Mouse (Mus musculus) embryo, embryonic 10.5 days (tissue): ENCODE measurements at regions not wholly inside any gene's neighbourhood (a gene's known extent, or its start where the extent isn't known, plus 50 kb on each side); places are given as distances from the start of the nearest gene placed in this dataset.

Source experiments
- DNase-seq: peaks from one replicate; pipeline ENCODE4 v3.0.0-alpha.2; 2015; ENCODE audit warnings: low spot score

DNA sequence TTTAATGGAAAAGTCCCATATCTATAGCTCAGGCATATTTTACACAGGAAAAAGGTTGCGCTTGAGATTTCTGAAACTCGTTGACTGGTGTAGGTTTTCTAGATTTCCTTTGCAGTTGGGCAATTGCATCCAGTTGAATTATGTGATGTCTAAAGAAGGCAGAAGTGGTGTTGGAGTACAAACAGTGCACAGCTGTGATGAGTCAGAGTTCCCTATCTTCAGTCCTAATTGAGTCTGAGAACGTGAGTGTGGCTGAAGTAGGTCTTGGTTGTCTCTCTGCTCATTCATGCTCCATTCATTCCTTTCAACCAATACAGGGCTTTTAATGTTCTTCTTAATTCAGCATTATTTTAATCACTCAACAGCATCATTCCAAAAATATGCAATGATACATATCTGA is 142.9 kb upstream of the Dpyd start:
- no peak for DNase-seq

DNA sequence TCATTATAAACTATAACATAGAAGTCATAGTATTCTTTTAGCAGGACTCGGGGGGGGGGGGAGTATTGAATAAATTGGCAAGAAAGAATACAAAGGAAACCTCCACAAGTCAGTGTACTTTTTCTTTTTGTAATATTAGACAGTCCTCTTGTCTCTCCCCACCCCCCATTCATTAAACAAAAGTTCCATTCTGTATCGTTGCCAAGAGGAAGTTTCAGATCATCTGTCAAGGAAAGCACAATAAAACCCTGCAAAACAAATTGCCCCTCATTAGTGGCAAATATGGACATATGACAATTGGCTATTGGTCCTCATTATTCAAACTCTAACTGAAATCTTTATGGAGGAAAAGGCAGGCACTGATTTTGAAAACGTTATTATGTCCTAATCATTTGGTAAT is 140.2 kb upstream of the Dpyd start:
- DNase-seq = no peak

DNA sequence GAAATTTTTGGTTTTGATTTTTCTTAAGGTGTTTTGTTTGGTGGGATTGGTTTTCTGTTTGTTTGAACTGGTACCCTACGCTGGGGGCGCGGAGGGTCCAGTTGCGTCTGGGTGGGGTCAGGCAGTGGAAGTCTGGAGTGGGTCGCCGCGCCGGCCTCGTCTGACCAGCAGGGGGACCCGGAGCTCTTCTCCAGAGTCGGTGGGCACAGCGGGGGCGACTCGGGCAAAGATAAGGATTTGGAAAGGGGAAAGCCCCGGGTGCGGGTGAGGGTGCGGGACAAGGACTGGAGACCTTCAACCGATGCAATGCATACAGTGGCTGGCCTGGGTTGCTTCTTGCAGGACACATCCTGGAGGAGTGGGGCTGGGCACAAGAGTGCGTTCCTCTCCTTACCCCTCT is 136.2 kb upstream of the Dpyd start:
- DNase-seq = peak; percentile 70

DNA sequence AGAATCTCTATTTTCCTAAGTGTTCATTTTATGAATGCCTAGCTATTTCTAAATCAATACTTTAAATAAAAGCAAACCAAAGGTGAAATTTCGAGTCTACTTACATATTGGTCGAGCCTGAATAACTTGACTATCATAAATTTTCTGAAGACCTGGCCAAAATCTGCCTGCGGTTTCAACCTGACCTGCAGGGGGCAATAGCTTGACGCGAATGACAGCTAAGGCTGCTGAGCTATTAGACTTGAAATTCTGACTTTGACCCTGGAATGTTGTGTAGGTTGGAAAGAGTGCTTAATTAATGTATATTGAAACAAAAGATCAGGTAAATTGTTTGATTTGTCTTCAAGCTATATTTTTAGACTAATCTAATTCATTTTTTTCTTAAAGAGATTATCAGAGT is 133.4 kb upstream of the Dpyd start:
- DNase-seq = peak; percentile 84

DNA sequence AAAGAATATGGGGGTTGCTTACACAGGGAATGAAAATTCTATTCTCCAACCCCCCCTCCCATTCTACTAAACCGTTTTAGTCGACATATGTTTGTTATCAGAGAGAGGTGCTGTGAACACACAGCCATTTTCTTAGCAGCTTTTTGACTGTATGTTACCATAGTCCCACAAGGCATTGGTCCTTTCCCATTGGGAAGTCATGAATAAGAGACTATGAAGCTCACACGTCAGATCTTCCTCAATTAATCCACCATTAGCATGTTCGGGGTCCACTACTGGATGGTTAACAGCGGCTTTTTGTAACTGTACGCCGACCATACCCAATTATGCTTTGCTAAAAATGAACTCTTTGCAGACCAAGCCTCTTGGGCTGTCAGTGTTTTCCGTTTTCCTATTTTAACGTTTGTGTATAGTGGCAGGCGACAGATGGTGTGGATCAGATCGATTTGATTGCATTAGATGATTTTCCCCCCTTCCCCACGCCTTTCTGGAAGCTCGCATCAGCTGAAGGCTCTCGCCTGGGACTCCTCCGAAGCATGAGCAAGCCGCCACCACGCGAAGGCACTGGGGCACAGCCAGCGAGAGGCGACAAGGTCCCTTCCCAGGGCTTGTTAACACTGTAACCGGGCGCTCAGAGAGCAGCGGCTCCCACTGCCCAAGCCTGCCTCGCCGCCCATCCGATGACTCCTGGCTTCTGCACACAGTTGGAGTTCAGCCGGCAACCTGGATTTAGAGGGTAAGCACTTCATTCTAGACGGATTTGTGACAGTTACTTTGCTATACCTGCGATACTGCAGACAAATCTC is 131.9 kb upstream of the Dpyd start:
- peak; percentile 68 for DNase-seq

DNA sequence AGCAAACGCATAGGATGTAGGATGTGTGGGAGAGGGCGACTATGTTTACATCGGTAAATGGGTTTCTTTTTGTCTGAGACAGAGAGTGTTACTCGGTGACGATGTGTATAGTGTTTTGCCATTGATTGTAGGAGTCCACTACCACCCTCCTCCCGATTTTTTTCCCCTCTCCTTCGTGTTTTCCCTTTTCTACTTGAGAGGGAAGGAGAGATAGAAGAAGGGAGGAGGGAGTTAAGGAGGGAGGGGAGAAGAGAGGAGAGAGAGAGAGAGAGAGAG is 131.4 kb upstream of the Dpyd start:
- no peak for DNase-seq

DNA sequence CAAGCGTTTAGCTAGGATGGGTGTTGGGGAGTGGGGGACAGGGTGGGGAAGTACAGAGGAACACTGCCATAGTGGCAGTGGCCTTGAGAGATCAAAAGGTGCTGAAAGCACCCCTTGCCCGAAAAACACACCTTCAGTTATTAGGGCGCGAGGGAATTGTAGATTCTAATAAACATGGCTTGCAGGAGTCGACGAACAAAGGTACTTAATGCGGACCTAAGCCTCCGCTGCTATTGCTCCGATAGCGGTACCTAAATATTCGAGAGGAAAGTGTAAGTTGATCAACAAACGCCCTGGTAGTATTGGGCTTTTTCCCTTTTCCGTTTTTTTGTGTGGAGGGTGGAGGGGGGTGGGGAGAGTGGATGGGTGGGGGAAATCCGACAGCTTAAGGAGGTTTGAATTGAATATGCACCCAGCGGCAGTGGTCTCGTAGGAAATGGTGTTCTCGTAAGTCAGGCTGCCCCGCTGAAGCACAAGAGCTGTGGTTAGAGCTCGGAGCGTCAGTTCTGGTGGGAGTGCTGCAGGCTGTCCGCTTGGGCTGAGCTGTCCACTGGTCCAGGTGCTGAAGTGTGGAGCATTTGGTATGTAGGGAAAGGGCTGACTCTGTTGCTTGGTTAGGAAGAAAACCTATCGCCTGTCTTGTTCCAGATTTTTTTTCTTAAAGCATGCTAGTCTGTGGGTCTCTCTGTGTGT is 130.8 kb upstream of the Dpyd start:
- DNase-seq = peak; percentile 93

DNA sequence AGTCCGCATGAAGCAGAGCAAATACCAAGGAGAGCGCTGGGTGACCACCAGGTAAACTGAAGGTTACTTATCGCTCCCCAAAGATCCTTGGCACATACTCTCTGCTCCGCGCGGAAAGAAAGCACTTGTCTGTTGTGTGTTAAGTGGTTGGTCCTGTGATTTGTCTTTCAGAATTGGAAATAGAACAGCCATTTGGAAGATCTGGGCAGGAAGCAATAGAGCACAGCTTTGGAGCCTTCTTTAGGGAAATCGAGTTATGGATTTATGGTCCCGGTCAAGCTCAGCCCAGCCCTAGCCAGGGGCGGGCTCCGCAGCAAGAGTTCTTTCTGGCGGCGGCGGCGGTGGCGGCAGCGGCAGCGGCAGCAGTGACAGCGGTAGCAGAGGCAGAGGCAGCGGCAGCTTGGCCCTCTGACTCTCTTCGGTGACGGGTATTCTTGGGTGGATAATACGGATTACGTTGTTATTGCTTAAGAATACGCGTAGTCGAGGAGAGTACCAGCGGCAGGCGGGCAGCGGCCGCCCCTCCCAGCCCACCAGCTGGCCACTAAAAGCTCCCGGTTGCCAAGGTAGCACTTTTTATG is 128.4 kb upstream of the Dpyd start:
- peak; percentile 60 for DNase-seq

DNA sequence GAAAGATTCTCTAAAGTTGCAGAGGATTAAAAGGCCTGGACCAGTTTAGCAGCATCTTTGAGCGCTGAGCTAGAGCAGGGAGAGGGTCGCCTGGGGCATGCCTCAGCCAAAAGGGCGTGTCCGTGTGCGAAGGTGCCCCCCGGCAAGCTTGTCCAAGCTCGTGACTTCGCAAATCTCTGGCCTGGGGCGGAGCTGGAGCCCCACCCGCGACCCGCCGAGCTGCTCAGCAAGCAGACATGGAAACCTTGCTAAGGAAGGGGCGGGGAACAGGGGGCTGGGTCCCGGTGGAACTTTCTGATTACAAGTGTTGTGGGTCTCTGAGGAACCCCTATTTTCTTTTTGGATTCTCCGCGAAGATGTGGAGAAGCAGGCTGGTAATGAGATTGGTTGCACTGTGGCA is 127.6 kb upstream of the Dpyd start:
- peak; percentile 41 for DNase-seq

DNA sequence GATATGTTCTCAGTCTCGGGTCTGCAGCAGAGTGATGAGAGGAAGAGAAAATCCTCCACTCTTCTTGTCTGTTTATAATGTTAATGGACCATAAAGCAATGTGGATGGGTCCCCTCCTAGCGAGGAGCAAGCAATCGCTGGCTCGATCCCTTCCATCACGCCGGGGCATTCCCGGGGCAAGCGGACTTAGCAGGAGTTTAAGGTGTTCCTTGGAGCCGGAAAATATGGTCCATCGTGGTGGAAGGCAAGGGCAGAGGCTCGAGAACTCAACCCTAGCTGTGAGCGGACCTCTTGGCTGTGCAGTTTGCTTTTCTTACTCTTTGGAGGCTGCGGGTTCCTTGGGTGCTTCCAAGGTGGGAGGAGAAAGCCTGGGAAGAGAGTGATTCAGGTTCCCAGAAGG is 127.1 kb upstream of the Dpyd start:
- DNase-seq = no peak

DNA sequence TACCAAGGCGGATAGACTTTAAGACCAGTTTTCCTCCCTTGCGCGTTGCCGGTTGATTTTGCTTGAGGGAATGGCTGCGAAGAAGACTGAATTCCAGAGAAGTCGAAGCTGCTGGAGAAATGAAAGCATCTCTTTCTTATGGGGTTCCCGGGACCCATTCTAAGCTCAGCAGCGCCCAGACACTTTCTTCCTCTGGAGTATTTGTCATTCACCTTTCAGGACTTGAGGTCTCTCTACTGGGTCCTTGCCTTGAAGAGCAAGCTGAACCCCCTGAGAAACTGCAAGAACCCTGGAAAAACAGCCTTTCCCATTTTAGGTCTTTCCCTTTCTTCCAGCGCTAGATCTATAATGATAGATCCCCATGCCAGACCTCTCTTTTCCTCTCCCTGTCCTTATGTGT is 126.7 kb upstream of the Dpyd start:
- DNase-seq = no peak

DNA sequence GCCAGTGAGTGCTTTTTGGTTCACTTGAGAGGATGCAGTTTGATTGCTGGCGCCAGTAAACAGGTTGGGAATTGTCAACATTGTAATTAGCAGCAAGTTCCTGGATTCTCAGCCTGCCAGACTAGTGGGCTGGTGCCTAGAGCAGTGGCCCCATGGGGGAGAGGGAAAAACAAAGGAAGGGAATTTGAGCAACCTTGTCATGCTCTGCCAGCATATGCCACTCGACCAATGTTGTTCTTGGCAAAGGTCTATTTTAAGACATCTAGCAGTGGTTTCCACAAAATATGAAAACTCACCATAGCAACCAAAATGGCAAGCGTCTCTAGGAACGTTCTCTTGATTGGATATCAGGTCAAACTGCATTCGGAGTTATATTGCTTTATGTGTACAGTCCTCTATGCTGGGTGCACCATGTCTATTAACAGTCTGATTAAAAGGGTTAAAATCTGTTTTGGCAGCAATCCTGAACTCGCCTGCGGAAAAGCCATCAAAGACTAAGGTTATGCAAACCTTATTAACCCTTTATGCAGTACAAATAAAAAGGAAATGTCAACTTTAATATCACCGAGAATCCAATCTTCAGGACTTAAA is 118.1 kb upstream of the Dpyd start:
- no peak for DNase-seq

DNA sequence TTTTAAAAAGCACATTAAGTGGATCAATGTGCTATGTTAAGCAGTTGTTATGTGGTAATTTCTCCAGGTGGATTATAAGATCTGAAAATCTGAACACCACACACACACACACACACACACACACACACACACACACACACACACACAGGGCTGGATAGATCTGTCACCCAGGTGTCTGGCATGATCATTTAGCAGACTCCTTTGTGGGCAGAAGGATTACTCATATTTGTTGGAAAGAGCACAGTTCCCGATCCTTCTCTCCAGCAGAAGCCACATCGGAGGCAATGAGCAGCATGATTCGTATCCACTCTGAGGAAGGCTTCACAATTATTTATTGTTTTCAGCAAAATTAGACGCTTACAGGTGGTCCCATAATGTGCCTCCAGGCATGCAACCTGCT is 116.6 kb upstream of the Dpyd start:
- no peak for DNase-seq

DNA sequence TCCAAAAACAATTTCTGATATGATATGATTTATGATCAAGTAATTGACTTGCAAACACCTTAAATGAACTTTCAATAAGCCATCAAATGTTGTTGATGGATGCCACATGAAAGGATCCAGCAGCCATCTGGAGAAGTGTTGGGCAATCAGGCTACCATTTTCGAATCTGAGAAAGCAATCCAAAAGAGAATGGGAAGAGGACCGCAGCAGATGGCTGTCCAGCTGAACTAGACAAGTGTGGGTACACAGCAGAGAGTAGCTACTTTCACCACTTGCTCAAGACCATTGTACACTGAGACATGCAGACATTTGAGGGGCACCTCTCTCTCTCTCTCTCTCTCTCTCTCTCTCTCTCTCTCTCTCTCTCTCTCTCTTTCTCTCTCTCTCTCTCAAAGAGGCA is 102.3 kb upstream of the Dpyd start:
- DNase-seq = no peak

DNA sequence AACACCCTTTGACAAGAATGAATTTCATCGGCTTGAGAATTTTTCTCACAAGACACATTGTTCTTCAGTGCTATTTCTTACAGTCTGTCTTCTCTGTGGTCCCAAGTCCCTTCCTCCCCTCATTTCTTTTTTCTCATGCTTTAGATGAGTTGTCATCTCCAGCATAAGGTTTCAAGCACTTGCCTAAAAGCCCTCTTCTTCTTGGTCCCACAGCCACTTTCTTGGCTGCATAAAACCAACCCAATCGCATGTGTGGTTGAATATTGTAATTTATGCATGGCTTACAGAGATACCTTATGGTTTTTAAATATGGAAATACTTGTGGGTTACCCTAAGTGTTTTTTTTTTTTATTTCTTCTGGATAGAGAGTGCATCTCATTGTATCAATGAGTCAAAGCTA is 96.3 kb upstream of the Dpyd start:
- no peak for DNase-seq

DNA sequence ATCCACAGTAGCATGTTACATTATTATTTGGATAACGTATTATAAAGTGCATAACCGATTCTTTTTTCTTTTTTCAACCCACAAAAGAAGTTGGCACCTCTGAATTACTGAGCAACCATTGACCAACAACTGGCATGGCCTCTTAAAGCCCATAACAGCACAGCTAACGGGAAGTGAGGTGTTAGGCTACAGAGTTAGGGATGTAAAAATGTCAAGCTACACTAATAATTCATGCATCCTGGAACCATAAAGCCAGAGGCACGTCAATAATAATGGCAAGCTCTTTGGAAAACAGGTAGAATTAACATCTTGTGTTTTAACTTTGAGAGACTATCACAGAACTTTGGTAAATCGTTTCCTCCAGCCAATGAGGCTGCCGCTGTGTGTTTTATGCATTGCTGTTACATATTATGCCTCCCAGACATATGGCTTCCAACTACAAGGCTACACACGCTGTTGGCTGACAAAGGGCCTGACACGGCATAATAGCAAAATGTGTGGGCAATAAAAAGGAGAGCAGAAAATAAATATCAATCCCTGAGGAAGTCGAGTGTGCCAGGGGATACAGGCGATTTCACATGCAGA is 89.6 kb upstream of the Dpyd start:
- peak; percentile 10 for DNase-seq

DNA sequence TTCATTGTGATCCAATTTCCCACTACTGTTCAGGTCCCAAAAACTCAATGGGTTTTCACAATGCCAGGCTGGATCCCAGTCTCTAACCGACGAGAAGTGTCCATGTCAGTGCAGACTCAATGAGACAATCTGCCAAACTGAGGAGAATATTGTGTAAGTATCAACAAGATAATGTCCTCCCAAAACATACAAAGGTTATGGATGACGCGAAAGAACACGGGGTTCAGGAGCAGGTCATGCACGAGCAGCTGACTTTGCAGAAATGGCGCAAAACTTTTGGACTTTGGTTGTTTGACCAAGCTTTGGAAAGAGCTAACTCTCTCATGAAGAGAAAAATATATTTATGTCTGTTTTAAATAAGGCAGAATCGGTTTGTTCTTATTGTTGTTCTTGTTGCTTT is 83.9 kb upstream of the Dpyd start:
- DNase-seq = no peak

DNA sequence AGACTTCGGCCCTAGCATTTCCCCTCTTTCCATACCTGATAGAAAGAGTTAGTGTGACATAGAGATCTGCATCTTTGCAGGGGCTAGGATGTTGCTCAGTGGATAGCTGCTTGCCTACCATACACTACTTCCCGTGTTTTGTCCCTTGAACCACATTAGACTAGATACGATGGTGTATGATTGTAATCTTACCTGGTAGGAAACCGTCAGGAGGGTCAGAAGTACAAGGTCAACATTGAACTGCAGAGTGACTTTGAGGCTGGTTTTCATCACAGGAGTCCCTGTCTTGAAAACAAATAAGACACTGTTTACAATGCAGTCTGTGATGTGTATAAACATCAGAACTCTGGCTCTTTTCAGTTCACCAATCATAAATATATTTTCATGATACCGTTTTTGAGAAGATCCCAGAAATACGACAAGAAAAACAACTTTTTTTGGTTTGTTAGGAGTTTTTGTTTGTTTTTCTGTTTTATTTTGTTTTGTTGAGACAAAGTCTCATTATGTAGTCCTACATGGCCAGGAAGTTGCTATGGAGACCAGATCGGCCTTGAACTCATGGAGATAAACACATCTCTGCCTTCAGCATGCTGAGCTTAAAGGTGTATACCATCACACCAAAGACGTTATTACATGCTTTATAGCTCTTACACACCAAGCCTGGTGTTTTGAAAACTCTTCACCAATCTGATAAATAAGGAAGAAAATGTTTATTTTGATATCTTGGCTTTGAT is 81.2 kb upstream of the Dpyd start:
- DNase-seq = no peak

DNA sequence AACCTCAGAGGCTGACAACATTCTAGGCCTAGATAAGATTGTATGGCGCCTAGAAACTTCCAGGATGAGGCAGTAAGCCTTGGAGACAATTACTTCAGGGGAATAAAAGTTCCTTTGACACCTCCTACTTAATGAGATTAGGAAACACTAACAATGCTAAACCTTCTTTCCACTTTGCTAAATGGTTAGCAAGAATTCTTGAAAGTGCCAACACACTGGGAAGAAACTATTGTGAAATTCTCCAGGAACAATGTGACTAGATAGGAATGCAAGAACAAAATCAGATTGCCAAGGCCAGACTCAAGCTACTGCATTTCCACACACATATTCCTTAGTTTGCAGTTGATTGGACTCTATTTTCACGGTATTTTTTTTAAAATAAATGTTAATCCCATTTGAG is 76.0 kb upstream of the Dpyd start:
- no peak for DNase-seq

DNA sequence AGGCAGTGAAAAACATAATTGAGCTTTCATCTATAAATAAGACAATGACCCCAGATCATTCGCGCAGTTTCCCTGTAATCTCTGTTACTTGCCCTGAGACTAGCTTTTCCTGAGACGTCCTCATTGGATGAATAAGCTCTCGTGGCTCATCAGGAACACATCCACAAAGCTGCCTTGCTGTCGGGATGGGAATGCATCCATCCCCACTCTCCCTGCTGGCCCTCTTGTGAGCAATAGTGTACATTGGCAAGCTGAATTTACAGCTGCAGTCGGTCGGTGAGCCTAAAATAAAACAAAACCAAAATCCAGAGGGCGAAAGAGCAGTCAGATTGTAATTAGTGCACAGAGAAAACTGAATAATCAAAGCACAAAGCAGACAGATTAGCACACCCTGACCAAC is 74.5 kb upstream of the Dpyd start:
- DNase-seq = no peak

DNA sequence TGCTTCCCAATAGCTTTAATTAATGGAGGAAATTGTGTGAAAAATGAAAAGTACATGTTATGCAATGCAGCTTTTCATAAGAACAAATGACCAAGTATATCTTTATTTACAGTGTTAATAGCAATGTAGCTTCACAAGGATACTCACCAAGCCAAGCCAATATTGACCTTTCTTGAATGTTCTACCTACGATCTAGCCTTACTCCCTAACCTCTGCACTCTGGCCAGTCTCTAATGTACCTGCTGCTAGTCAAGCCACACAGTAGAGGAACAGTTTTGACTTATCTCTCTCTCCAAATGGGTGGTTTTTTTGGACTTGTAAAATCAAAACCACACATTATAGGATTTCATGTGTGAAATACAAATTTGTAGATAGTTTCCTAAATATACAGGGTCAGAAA is 70.8 kb upstream of the Dpyd start:
- no peak for DNase-seq

DNA sequence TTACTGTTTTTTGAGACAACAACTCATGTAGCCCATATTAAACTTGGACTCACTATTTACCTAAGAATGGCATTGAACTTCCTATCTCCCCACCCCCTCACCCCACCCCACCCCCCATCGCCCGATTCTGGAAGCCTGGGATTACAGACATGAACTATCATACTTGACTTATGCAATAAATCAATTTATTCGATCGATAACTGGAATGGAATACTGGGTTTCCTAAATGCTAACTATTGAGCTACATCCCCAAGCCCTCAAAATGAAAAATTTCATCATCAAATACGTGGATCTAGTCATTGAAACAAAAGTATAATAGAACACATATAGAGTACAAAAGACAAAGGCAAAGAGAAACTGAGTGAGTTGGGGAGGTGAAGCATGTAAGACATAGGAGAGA is 70.1 kb upstream of the Dpyd start:
- DNase-seq = no peak
